Mouse (Mus musculus) thymus, postnatal 4 days (tissue): ENCODE measurements around the gene Sh3gl1.
A peak's percentile ranks its signal among the peaks of the same experiment; 100 is the strongest.

ENCODE experiments used
- DNase-seq: peaks from one replicate; pipeline ENCODE4 v3.0.0; 2021

Sh3gl1 gene

GRCm38 (mm10) chr17:55986030-55986961 is 50.1 kb downstream of the Sh3gl1 start, which contains the start of gene Fsd1:
TSS of gene Fsd1 (plus strand) at chr17:55986509.
- peak; percentile 71 for DNase-seq

- DNase-seq: no peak
These were observed 59.1 kb downstream of the Sh3gl1 start for GRCm38 (mm10) chr17:55977301-55977700.

DNA sequence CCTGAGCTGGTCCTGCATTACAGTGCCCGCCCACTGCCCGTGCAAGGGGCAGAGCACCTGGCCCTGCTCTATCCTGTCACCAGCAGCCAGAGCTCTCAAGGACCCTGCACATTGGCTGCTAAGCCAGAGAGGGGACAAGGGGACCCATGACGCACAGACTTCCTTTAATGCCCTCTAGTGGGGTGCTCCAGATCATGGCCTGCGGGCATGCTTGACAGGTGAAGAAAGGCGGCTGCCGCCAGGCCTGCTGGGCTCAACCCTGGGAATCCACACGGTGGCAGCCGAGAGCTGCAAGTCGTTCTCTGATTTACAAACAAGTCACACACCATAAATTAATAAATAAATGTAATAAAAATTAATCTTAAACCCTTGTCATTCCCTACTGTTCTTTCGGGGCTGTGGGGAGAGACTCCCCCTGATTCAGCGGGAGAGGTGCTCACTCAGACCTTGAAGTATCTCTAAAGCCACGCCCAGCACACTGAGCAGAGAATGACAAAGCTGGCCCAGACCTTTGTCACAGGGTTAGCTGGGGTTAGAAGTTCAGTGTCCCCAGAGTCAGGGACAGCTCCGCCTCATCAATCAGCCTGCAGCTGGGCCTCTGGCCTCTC is 60.1 kb downstream of the Sh3gl1 start:
- DNase-seq: peak; percentile 87

DNA sequence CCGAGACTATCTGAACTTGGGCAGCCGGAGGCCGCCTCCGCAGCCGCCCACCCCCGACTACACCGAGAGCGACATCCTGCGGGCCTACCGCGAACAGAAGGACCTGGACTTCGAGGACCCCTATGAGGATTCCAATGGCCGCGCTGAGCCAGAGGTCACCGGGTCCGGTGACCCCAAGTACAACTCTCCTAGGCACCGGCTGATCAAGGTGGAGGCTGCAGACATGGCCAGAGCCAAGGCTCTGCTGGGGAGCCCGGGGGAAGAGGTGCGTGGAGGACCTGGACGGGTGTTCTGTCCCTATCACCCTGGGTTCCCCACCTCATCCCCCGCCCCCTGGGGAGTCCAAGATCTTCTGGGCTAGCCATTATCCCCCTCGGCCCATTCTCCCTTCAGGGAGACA is 65.0 kb downstream of the Sh3gl1 start:
- peak; percentile 8 for DNase-seq

GRCm38 (mm10) chr17:55969966-55970891 is 66.2 kb downstream of the Sh3gl1 start, which contains the start of gene Shd:
TSS of gene Shd (plus strand) at chr17:55970467.
- no peak for DNase-seq

- peak; percentile 39 for DNase-seq
These were observed 66.9 kb downstream of the Sh3gl1 start for GRCm38 (mm10) chr17:55969560-55969959.

- no peak for DNase-seq
These were observed 68.2 kb downstream of the Sh3gl1 start for GRCm38 (mm10) chr17:55968210-55968609.

- DNase-seq: no peak
These were observed 69.2 kb downstream of the Sh3gl1 start for GRCm38 (mm10) chr17:55967186-55967585.
